Mouse (Mus musculus): ENCODE results near the gene Olfr1123. TPM values are rescaled to one million over a fixed set of nuclear protein-coding genes. Genes with fewer than 3 reads are reported as not detected.

The Olfr1123 gene
- polyA plus RNA-seq, 1 experiment from 2014 or later = not detected

GRCm38 (mm10) chr2:87453662-87454061 is 37.2 kb downstream of the Olfr1123 start, which contains the start of gene Olfr1126:
TSS of gene Olfr1126 (plus strand) at chr2:87453962.
- H3K9me3 ChIP-seq (ENCODE audit: control insufficient read depth, low read length) = no peaks in the 10 kb centered on the region

GRCm38 (mm10) chr2:87461769-87462168 is 45.3 kb downstream of the Olfr1123 start:
- Histone ChIP-seq H3K27me3 (ENCODE audit: control insufficient read depth, insufficient read depth, low read length) (no peaks in the 10 kb centered on the region), H3K27ac (ENCODE audit: low read depth, low read length) (no peak overlapping the region), H3K4me2 (ENCODE audit: low read depth, low read length) (no peak overlapping the region), H3K4me1 (ENCODE audit: control insufficient read depth, insufficient read depth, low read length) (no peaks in the 10 kb centered on the region), H3K4me3 (ENCODE audit: low read depth, low read length) (no peak overlapping the region), H3K9ac (replicated peaks; ENCODE audit: low read depth, low read length) (no peak overlapping the region), H3K36me3 (ENCODE audit: control insufficient read depth, insufficient read depth, low read length) (no peaks in the 10 kb centered on the region), H3K9me3 (ENCODE audit: control insufficient read depth, low read length) (no peaks in the 10 kb centered on the region)
- no peak for ATAC-seq (ENCODE audit: low read depth)
- WGBS = 93% methylated on average over 4 of the region's 4 CpGs

More at GRCm38 (mm10) chr2:87453662-87454061, 37.2 kb downstream of the Olfr1123 start, which contains the start of gene Olfr1126:
- H3K27me3 ChIP-seq (ENCODE audit: control insufficient read depth, insufficient read depth, low read length) = no peaks in the 10 kb centered on the region
- no peak within 1 kb of the TSS for H3K9ac ChIP-seq (replicated peaks; ENCODE audit: low read depth, low read length)
- ATAC-seq (ENCODE audit: low read depth) = no peak
- no peak within 1 kb of the TSS for H3K4me2 ChIP-seq (ENCODE audit: low read depth, low read length)
- H3K36me3 ChIP-seq (ENCODE audit: control insufficient read depth, insufficient read depth, low read length) = no peaks in the 10 kb centered on the region
- H3K4me3 ChIP-seq (ENCODE audit: low read depth, low read length) = no peak within 1 kb of the TSS
- H3K4me1 ChIP-seq (ENCODE audit: control insufficient read depth, insufficient read depth, low read length) = no peaks in the 10 kb centered on the region
- H3K27ac ChIP-seq (ENCODE audit: low read depth, low read length) = no peak within 1 kb of the TSS

Other genes starting within 250 kb of the Olfr1123 start
- not detected in 2 replicates for gene Olfr1112, start 228.8 kb upstream of the Olfr1123 start, polyA plus RNA-seq (2014; fragmentation: Nextera tagmentation; extraction: Ambion mirVana)
- not detected in 2 replicates for gene Olfr1113, start 207.7 kb upstream of the Olfr1123 start, polyA plus RNA-seq (2014; fragmentation: Nextera tagmentation; extraction: Ambion mirVana)
- not detected in 2 replicates for gene Olfr1115, start 168.6 kb upstream of the Olfr1123 start, polyA plus RNA-seq (2014; fragmentation: Nextera tagmentation; extraction: Ambion mirVana)
- gene Olfr1116, start 149.1 kb upstream of the Olfr1123 start, polyA plus RNA-seq (2014; fragmentation: Nextera tagmentation; extraction: Ambion mirVana) = not detected in 2 replicates
- not detected in 2 replicates for gene Olfr1118, start 109.1 kb upstream of the Olfr1123 start, polyA plus RNA-seq (2014; fragmentation: Nextera tagmentation; extraction: Ambion mirVana)
- not detected in 2 replicates for gene Olfr1120, start 61.8 kb upstream of the Olfr1123 start, polyA plus RNA-seq (2014; fragmentation: Nextera tagmentation; extraction: Ambion mirVana)
- gene Olfr1121, start 46.7 kb upstream of the Olfr1123 start, polyA plus RNA-seq (2014; fragmentation: Nextera tagmentation; extraction: Ambion mirVana) = not detected in 2 replicates
- gene Olfr1122, start 30.8 kb upstream of the Olfr1123 start, polyA plus RNA-seq (2014; fragmentation: Nextera tagmentation; extraction: Ambion mirVana) = not detected in 2 replicates
- 0.08 and 0.10 TPM in 2 replicates for gene Olfr1124, start 13.6 kb downstream of the Olfr1123 start, polyA plus RNA-seq (2014; fragmentation: Nextera tagmentation; extraction: Ambion mirVana)
- not detected in 2 replicates for gene Olfr1126, start 37.3 kb downstream of the Olfr1123 start, polyA plus RNA-seq (2014; fragmentation: Nextera tagmentation; extraction: Ambion mirVana)
- gene Pramel7, start 80.5 kb downstream of the Olfr1123 start, polyA plus RNA-seq (2014; fragmentation: Nextera tagmentation; extraction: Ambion mirVana) = not detected in 2 replicates
- not detected in 2 replicates for gene Pramel6, start 89.9 kb downstream of the Olfr1123 start, polyA plus RNA-seq (2014; fragmentation: Nextera tagmentation; extraction: Ambion mirVana)
- not detected in 2 replicates for gene Olfr153, start 115.2 kb downstream of the Olfr1123 start, polyA plus RNA-seq (2014; fragmentation: Nextera tagmentation; extraction: Ambion mirVana)
- gene Olfr1128, start 128.9 kb downstream of the Olfr1123 start, polyA plus RNA-seq (2014; fragmentation: Nextera tagmentation; extraction: Ambion mirVana) = not detected in 2 replicates
- not detected in 2 replicates for gene Olfr1129, start 157.3 kb downstream of the Olfr1123 start, polyA plus RNA-seq (2014; fragmentation: Nextera tagmentation; extraction: Ambion mirVana)
- not detected in 2 replicates for gene Olfr1130, start 189.6 kb downstream of the Olfr1123 start, polyA plus RNA-seq (2014; fragmentation: Nextera tagmentation; extraction: Ambion mirVana)
- gene Olfr1131, start 210.5 kb downstream of the Olfr1123 start, polyA plus RNA-seq (2014; fragmentation: Nextera tagmentation; extraction: Ambion mirVana) = not detected in 2 replicates
- gene Olfr1132, start 220.9 kb downstream of the Olfr1123 start, polyA plus RNA-seq (2014; fragmentation: Nextera tagmentation; extraction: Ambion mirVana) = not detected in 2 replicates
- not detected in 2 replicates for gene Olfr1133, start 230.7 kb downstream of the Olfr1123 start, polyA plus RNA-seq (2014; fragmentation: Nextera tagmentation; extraction: Ambion mirVana)
- not detected in 2 replicates for gene Olfr1134, start 241.8 kb downstream of the Olfr1123 start, polyA plus RNA-seq (2014; fragmentation: Nextera tagmentation; extraction: Ambion mirVana)

Data from neural tube, embryonic 14.5 days (tissue).